12 mouse cellular contexts compared by ENCODE assay signal in genomic region chr11:94838140-94838539, GRCm38 (mm10). TPM values are rescaled to one million over a fixed set of nuclear protein-coding genes. Genes with fewer than 3 reads are reported as not detected.
A peak's percentile ranks its signal among the peaks of the same experiment; 100 is the strongest.
DNase-seq lines count a peak whose midpoint lies in the region; ATAC-seq and TF ChIP-seq lines count a peak whose summit lies in the region.
"Had no signal": no experiment of that assay in that cellular context is flagged by ENCODE, and none has a peak within 500 bp of the region (broad histone marks: within the 10 kb centered on the region; RNA-seq: fewer than 3 reads in every experiment).

No protein-coding gene starts in this region.

- H3K4me3 ChIP-seq in hindbrain, embryonic 11.5 days (ENCODE audit: low read depth, low read length): no peak overlapping the region
- no peak overlapping the region for H3K4me3 ChIP-seq in hindbrain, embryonic 13.5 days
- H3K4me3 ChIP-seq in thymus, adult 2 months (ENCODE audit: control insufficient read depth, insufficient read depth, low read length): no peak overlapping the region
- H3K4me3 ChIP-seq: limb, embryonic 15.5 days had no signal

- no peak for TF ChIP-seq POLR2A in thymus, adult 2 months (IDR thresholded peaks at IDR 0.05; ENCODE audit: control insufficient read depth, extremely low read depth, insufficient read depth, low read length, poor library complexity)

- no peak for TF ChIP-seq CTCF in thymus, adult 2 months (IDR thresholded peaks at IDR 0.05; ENCODE audit: borderline replicate concordance, control insufficient read depth, extremely low read depth, insufficient read depth, low read length, poor library complexity)

- H3K27me3 ChIP-seq in hindbrain, embryonic 11.5 days (ENCODE audit: control insufficient read depth, insufficient read depth, low read length): no peaks in the 10 kb centered on the region
- H3K27me3 ChIP-seq in hindbrain, embryonic 13.5 days: 0 out of 2 replicates have a peak, but pooled peaks cover 4% of the 10 kb centered on the region
- H3K27me3 ChIP-seq in thymus, adult 2 months (ENCODE audit: control insufficient read depth, insufficient read depth, low read length): no peaks in the 10 kb centered on the region
- H3K27me3 ChIP-seq: limb, embryonic 15.5 days had no signal

- 65% methylated on average over 3 of the region's 3 CpGs for WGBS in hindbrain, embryonic 11.5 days
- 71% methylated on average over 3 of the region's 3 CpGs for WGBS in hindbrain, embryonic 13.5 days
- 73% methylated on average over 3 of the region's 3 CpGs for WGBS in thymus, adult 2 months

- ATAC-seq in hindbrain, embryonic 11.5 days (ENCODE audit: low FRiP score): no peak
- no peak for ATAC-seq in hindbrain, embryonic 13.5 days (ENCODE audit: low FRiP score)
- ATAC-seq in inflammation-experienced regulatory T-cells, adult 6 months: no peak

- peak; percentile 46 for DNase-seq in hindbrain, embryonic 11.5 days (ENCODE audit: low spot score)
- peak; percentile 9 for DNase-seq in thymus, adult 2 months
- no peak for DNase-seq in thymus, postnatal 25 days
- peak; percentile 28 for DNase-seq in embryo, embryonic 10 days (ENCODE audit: low spot score)
- DNase-seq in frontal cortex, postnatal 36 days (ENCODE audit: low spot score in 2 of 2): no peak
- DNase-seq in urinary bladder, adult 2 months (ENCODE audit: low spot score): no peak
- DNase-seq: heart, postnatal 36 days had no signal

- no peak overlapping the region for H3K9ac ChIP-seq in hindbrain, embryonic 11.5 days (ENCODE audit: low read depth, low read length)
- no peak overlapping the region for H3K9ac ChIP-seq in hindbrain, embryonic 13.5 days
- H3K9ac ChIP-seq: limb, embryonic 15.5 days had no signal

- no peaks in the 10 kb centered on the region for H3K36me3 ChIP-seq in hindbrain, embryonic 11.5 days (ENCODE audit: control insufficient read depth, insufficient read depth, low read length)
- H3K36me3 ChIP-seq in hindbrain, embryonic 13.5 days: no peaks in the 10 kb centered on the region
- H3K36me3 ChIP-seq in thymus, adult 2 months (ENCODE audit: control insufficient read depth, insufficient read depth, low read length): no peaks in the 10 kb centered on the region
- H3K36me3 ChIP-seq: limb, embryonic 15.5 days had no signal

- no peak overlapping the region for H3K4me2 ChIP-seq in hindbrain, embryonic 11.5 days (replicated peaks; ENCODE audit: low read depth, low read length)
- no peak overlapping the region for H3K4me2 ChIP-seq in hindbrain, embryonic 13.5 days
- H3K4me2 ChIP-seq: limb, embryonic 15.5 days had no signal

- H3K4me1 ChIP-seq in hindbrain, embryonic 11.5 days (replicated peaks; ENCODE audit: control insufficient read depth, insufficient read depth, low read length): no peaks in the 10 kb centered on the region
- no peaks in the 10 kb centered on the region for H3K4me1 ChIP-seq in hindbrain, embryonic 13.5 days (replicated peaks)
- H3K4me1 ChIP-seq in thymus, adult 2 months (replicated peaks; ENCODE audit: control insufficient read depth, insufficient read depth, low read length): no peaks in the 10 kb centered on the region
- H3K4me1 ChIP-seq: limb, embryonic 15.5 days had no signal

- no peaks in the 10 kb centered on the region for H3K9me3 ChIP-seq in hindbrain, embryonic 11.5 days (ENCODE audit: control insufficient read depth, low read length)
- no peaks in the 10 kb centered on the region for H3K9me3 ChIP-seq in hindbrain, embryonic 13.5 days
- H3K9me3 ChIP-seq: limb, embryonic 15.5 days had no signal

- no peak overlapping the region for H3K27ac ChIP-seq in hindbrain, embryonic 11.5 days (ENCODE audit: low read depth, low read length)
- H3K27ac ChIP-seq in hindbrain, embryonic 13.5 days: no peak overlapping the region
- H3K27ac ChIP-seq in thymus, adult 2 months (ENCODE audit: control insufficient read depth, insufficient read depth, low read length): no peak overlapping the region
- H3K27ac ChIP-seq: limb, embryonic 15.5 days had no signal

RNA-seq across cellular contexts. Expression of gene Tmem92, which starts 55.6 kb away (rescaled TPM):
- polyA plus RNA-seq in hindbrain, embryonic 11.5 days (2014; fragmentation: Nextera tagmentation; extraction: Ambion mirVana): not detected in 2 replicates
- not detected in 2 replicates for polyA plus RNA-seq in hindbrain, embryonic 13.5 days (2015; fragmentation: Nextera tagmentation; extraction: Ambion mirVana)
- 0.32 and 0.42 TPM in 2 replicates for polyA plus RNA-seq in thymus, adult 2 months (2012; rRNA removed)
- not detected in 2 replicates for polyA plus RNA-seq in urinary bladder, adult 2 months (2012; rRNA removed)
- not detected for polyA plus RNA-seq in inflammation-experienced regulatory T-cells, adult 6 months (2017; shearing (Covaris generic))
- polyA plus RNA-seq: embryonic facial prominence, embryonic 14.5 days; limb, embryonic 15.5 days; stomach, embryonic 14.5 days had no signal

Comparison
In these comparisons a context has a peak if more than half of its experiments do, and no peak if none do; other contexts are left out.
1. DNase-seq: peak in hindbrain, embryonic 11.5 days (single experiment), thymus, adult 2 months (single experiment) and embryo, embryonic 10 days (single experiment); none in thymus, postnatal 25 days (single experiment), frontal cortex, postnatal 36 days (0 of 2) and urinary bladder, adult 2 months (single experiment).